Mouse (Mus musculus): ENCODE data around the gene Tmc8. TPM values are rescaled to one million over a fixed set of nuclear protein-coding genes. Genes with fewer than 3 reads are reported as not detected.
"Not testable (repeated sequence)": the region's sequence is repeated elsewhere in the genome, so short reads cannot be mapped to it uniquely, and the experiment has no call there.

Gene Tmc8
- polyA plus RNA-seq, 1 experiment from 2014 or later = 0.76 TPM

DNA sequence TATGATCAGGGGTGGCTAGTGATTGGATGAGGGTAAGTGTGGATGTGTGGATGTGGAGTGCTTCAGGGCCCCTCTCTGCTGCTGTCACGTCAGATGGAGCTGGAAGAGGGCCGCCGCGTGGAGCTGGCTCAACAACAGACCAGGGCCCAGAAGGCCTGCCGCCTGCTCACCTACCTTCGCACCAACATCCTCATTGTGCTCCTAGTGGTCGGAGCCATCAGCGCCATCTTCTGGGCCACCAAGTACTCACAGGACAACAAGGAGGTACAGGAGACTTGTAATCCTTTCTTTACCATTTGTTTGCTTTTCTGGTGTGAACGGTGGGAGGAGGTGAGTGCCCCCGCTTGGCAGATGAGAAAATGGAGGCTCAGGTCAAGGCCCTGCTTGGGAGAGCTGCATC lies 4.4 kb downstream of the Tmc8 start:
- Histone ChIP-seq H3K27ac (ENCODE audit: low read depth, low read length) (no peak overlapping the region), H3K27me3 (replicated peaks; ENCODE audit: control insufficient read depth, insufficient read depth, low read length) (peaks cover 13% of the 10 kb centered on the region), H3K4me1 (ENCODE audit: control insufficient read depth, insufficient read depth, low read depth, low read length) (peaks cover 9% of the 10 kb centered on the region), H3K9ac (ENCODE audit: low read depth, low read length) (no peak overlapping the region), H3K4me2 (ENCODE audit: low read length) (no peak overlapping the region), H3K9me3 (ENCODE audit: control insufficient read depth, low read length) (no peaks in the 10 kb centered on the region), H3K4me3 (ENCODE audit: low read length) (no peak overlapping the region), H3K36me3 (ENCODE audit: control insufficient read depth, insufficient read depth, low read length) (no peaks in the 10 kb centered on the region)
- ATAC-seq = 0 out of 2 replicates have a peak, but pooled peaks have one; percentile 18
- WGBS = 7% methylated on average over 10 of the region's 10 CpGs

DNA sequence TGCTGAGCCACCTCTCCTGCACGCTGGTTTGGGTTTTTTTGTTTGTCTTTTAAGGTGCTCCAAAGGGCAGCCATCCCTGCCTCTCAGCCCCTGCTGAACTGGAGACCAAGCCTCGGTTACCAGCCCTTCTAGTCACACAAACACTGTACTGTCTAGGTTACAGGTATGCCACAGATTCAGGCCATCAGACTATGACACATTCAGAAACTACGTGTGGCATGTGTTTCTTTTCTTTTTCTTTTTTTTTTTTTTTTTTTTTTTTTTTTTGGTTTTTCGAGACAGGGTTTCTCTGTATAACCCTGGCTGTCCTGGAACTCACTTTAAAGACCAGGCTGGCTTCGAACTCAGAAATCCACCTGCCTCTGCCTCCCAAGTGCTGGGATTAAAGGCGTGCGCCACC lies 6.6 kb downstream of the Tmc8 start:
- peaks cover 12% of the 10 kb centered on the region; the same call in 1 of the 2 replicates for H3K27me3 ChIP-seq (replicated peaks; ENCODE audit: control insufficient read depth, insufficient read depth, low read length)
- not testable (repeated sequence) for H3K4me2 ChIP-seq (ENCODE audit: low read length); H3K36me3 ChIP-seq (ENCODE audit: control insufficient read depth, insufficient read depth, low read length); H3K9me3 ChIP-seq (ENCODE audit: control insufficient read depth, low read length); H3K9ac ChIP-seq (ENCODE audit: low read depth, low read length); H3K4me3 ChIP-seq (ENCODE audit: low read length); H3K4me1 ChIP-seq (ENCODE audit: control insufficient read depth, insufficient read depth, low read depth, low read length); H3K27ac ChIP-seq (ENCODE audit: low read depth, low read length); ATAC-seq
- 80% methylated on average over 7 of the region's 7 CpGs for whole genome bisulfite sequencing

GRCm38 (mm10) chr11:117790286-117790685 lies 8.4 kb downstream of the Tmc8 start:
- no peaks in the 10 kb centered on the region for H3K36me3 ChIP-seq (ENCODE audit: control insufficient read depth, insufficient read depth, low read length)
- no peak overlapping the region for H3K9ac ChIP-seq (ENCODE audit: low read depth, low read length)
- H3K4me2 ChIP-seq (ENCODE audit: low read length) = peak overlapping the region; percentile 30
- no peak overlapping the region for H3K4me3 ChIP-seq (ENCODE audit: low read length)
- no peaks in the 10 kb centered on the region for H3K9me3 ChIP-seq (ENCODE audit: control insufficient read depth, low read length)
- 6% methylated on average over 13 of the region's 14 CpGs for WGBS
- no peak overlapping the region for H3K27ac ChIP-seq (ENCODE audit: low read depth, low read length)
- no peaks in the 10 kb centered on the region for H3K4me1 ChIP-seq (ENCODE audit: control insufficient read depth, insufficient read depth, low read depth, low read length)
- ATAC-seq = peak; percentile 27; the same call in 1 of the 2 replicates
- H3K27me3 ChIP-seq (replicated peaks; ENCODE audit: control insufficient read depth, insufficient read depth, low read length) = peaks cover 10% of the 10 kb centered on the region; the same call in 1 of the 2 replicates

- Histone ChIP-seq H3K36me3 (ENCODE audit: control insufficient read depth, insufficient read depth, low read length) (no peaks in the 10 kb centered on the region), H3K9me3 (ENCODE audit: control insufficient read depth, low read length) (no peaks in the 10 kb centered on the region), H3K4me2 (ENCODE audit: low read length) (peak overlapping the region; percentile 30), H3K27me3 (replicated peaks; ENCODE audit: control insufficient read depth, insufficient read depth, low read length) (peaks cover 10% of the 10 kb centered on the region; the same call in 1 of the 2 replicates), H3K27ac (ENCODE audit: low read depth, low read length) (no peak overlapping the region), H3K4me1 (ENCODE audit: control insufficient read depth, insufficient read depth, low read depth, low read length) (no peaks in the 10 kb centered on the region), H3K9ac (ENCODE audit: low read depth, low read length) (no peak overlapping the region), H3K4me3 (ENCODE audit: low read length) (no peak overlapping the region)
- no peak for ATAC-seq
- 36% methylated on average over 23 of the region's 23 CpGs for WGBS
Observed at GRCm38 (mm10) chr11:117790703-117791440, 9.0 kb downstream of the Tmc8 start.

DNA sequence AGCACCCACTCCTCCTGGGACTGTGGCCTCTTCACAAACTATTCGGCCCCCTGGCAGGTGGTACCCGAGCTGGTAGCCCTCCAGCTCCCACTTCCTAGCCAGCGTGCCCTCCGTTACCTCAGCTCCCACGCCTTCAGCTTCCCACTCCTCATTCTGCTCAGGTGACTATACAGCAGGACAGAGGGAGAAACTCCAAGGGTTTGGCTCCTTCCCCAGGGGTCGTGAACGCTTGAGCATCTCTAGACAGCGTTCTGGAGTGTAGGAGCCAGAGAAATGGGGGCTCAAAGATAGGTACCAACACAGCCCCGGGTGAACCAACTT lies 9.5 kb downstream of the Tmc8 start:
- no peak overlapping the region for H3K4me3 ChIP-seq (ENCODE audit: low read length)
- no peak overlapping the region for H3K9ac ChIP-seq (ENCODE audit: low read depth, low read length)
- H3K27ac ChIP-seq (ENCODE audit: low read depth, low read length) = no peak overlapping the region
- ATAC-seq = no peak
- H3K4me1 ChIP-seq (ENCODE audit: control insufficient read depth, insufficient read depth, low read depth, low read length) = no peaks in the 10 kb centered on the region
- H3K4me2 ChIP-seq (ENCODE audit: low read length) = no peak overlapping the region
- peaks cover 10% of the 10 kb centered on the region; the same call in 1 of the 2 replicates for H3K27me3 ChIP-seq (replicated peaks; ENCODE audit: control insufficient read depth, insufficient read depth, low read length)
- H3K36me3 ChIP-seq (ENCODE audit: control insufficient read depth, insufficient read depth, low read length) = no peaks in the 10 kb centered on the region
- WGBS = 81% methylated on average over 9 of the region's 9 CpGs
- H3K9me3 ChIP-seq (ENCODE audit: control insufficient read depth, low read length) = no peaks in the 10 kb centered on the region

GRCm38 (mm10) chr11:117792281-117792888 lies 10.5 kb downstream of the Tmc8 start:
- no peaks in the 10 kb centered on the region for H3K9me3 ChIP-seq (ENCODE audit: control insufficient read depth, low read length)
- H3K9ac ChIP-seq (ENCODE audit: low read depth, low read length) = no peak overlapping the region
- no peak for ATAC-seq
- WGBS = 13% methylated on average over 22 of the region's 22 CpGs
- H3K36me3 ChIP-seq (ENCODE audit: control insufficient read depth, insufficient read depth, low read length) = no peaks in the 10 kb centered on the region
- peaks cover 10% of the 10 kb centered on the region; the same call in 1 of the 2 replicates for H3K27me3 ChIP-seq (replicated peaks; ENCODE audit: control insufficient read depth, insufficient read depth, low read length)
- no peak overlapping the region for H3K4me2 ChIP-seq (ENCODE audit: low read length)
- no peak overlapping the region for H3K4me3 ChIP-seq (ENCODE audit: low read length)
- H3K4me1 ChIP-seq (ENCODE audit: control insufficient read depth, insufficient read depth, low read depth, low read length) = no peaks in the 10 kb centered on the region
- H3K27ac ChIP-seq (ENCODE audit: low read depth, low read length) = no peak overlapping the region

DNA sequence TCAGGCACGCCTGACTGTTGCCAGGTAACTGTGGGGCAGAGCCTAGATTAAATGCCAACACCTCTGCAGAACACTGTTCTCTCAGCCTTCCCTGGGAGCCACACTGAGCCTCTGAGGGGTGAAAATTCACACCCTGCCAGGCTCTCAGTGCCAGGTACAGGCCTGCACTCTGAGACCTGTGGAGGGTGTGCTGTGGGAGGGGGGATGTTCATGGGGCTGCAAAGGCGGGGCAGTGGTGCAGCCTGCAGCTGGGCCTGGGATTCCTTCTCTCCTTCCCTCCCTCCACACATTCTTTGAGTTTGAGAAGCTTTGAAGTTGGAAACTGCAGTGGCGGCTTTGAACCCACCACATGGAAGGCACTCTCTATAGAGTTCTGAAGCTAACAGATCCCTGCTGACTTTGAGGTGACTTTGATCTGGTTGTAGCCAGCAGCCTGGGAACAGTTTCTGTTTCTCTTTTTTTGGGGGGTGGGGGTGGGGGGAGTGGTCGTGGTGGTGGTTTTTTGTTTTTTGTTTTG lies 12.2 kb downstream of the Tmc8 start:
- no peak overlapping the region for H3K27ac ChIP-seq (ENCODE audit: low read depth, low read length)
- WGBS = 56% methylated on average over 4 of the region's 4 CpGs

DNA sequence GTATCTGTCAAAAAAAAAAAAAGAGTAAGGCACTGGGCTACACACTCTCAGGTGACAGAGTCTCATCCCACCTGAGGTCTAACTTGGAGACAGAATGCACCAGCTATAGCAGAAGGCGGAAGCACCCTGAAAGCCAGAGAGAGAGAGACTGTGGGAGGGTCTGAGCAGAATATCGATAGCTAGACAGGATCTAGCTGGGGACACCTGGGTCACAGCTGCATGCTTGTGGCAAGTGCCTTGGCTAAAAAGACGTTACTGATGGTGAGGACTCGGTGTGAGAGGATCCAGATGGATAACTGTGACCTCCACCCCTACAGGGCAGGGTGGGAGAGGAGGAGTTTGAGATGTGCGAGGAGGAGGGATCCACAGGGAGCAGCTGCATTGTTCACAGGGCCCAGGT lies 15.1 kb downstream of the Tmc8 start:
- Histone ChIP-seq H3K4me3 (ENCODE audit: low read length) (no peak overlapping the region), H3K27ac (ENCODE audit: low read depth, low read length) (no peak overlapping the region), H3K9me3 (ENCODE audit: control insufficient read depth, low read length) (no peaks in the 10 kb centered on the region), H3K36me3 (ENCODE audit: control insufficient read depth, insufficient read depth, low read length) (no peaks in the 10 kb centered on the region), H3K4me2 (ENCODE audit: low read length) (no peak overlapping the region), H3K27me3 (replicated peaks; ENCODE audit: control insufficient read depth, insufficient read depth, low read length) (peaks cover under 1% of the 10 kb centered on the region; the same call in 1 of the 2 replicates), H3K9ac (ENCODE audit: low read depth, low read length) (no peak overlapping the region), H3K4me1 (ENCODE audit: control insufficient read depth, insufficient read depth, low read depth, low read length) (no peaks in the 10 kb centered on the region)
- no peak for ATAC-seq
- WGBS = 36% methylated on average over 5 of the region's 5 CpGs

More for the DNA sequence above, 12.2 kb downstream of the Tmc8 start:
- no peak for ATAC-seq
- Histone ChIP-seq H3K27me3 (replicated peaks; ENCODE audit: control insufficient read depth, insufficient read depth, low read length) (peaks cover 10% of the 10 kb centered on the region; the same call in 1 of the 2 replicates), H3K4me1 (ENCODE audit: control insufficient read depth, insufficient read depth, low read depth, low read length) (no peaks in the 10 kb centered on the region), H3K36me3 (ENCODE audit: control insufficient read depth, insufficient read depth, low read length) (no peaks in the 10 kb centered on the region), H3K9me3 (ENCODE audit: control insufficient read depth, low read length) (no peaks in the 10 kb centered on the region), H3K4me3 (ENCODE audit: low read length) (no peak overlapping the region), H3K4me2 (ENCODE audit: low read length) (no peak overlapping the region), H3K9ac (ENCODE audit: low read depth, low read length) (no peak overlapping the region)

GRCm38 (mm10) chr11:117797511-117798159 lies 15.8 kb downstream of the Tmc8 start, which contains the start of gene 6030468B19Rik:
6030468B19Rik (plus strand) TSS chr11:117797660.
- no peak within 1 kb of the TSS for H3K27ac ChIP-seq (ENCODE audit: low read depth, low read length)
- no peaks in the 10 kb centered on the region for H3K27me3 ChIP-seq (replicated peaks; ENCODE audit: control insufficient read depth, insufficient read depth, low read length)
- WGBS = 71% methylated on average over 9 of the region's 9 CpGs
- no peaks in the 10 kb centered on the region for H3K9me3 ChIP-seq (ENCODE audit: control insufficient read depth, low read length)
- no peak for ATAC-seq
- H3K9ac ChIP-seq (ENCODE audit: low read depth, low read length) = no peak within 1 kb of the TSS
- H3K4me2 ChIP-seq (ENCODE audit: low read length) = no peak within 1 kb of the TSS
- no peak within 1 kb of the TSS for H3K4me3 ChIP-seq (ENCODE audit: low read length)
- H3K4me1 ChIP-seq (ENCODE audit: control insufficient read depth, insufficient read depth, low read depth, low read length) = no peaks in the 10 kb centered on the region
- H3K36me3 ChIP-seq (ENCODE audit: control insufficient read depth, insufficient read depth, low read length) = no peaks in the 10 kb centered on the region
